Mouse (Mus musculus) T-helper 17 cell (primary cell): Measurements from ENCODE around the gene Isl2.

Source experiments
- in situ Hi-C, 2 experiments: fragments of 300-600 bp; cut with MboI, MseI; formaldehyde crosslinking; loops; 1 replicate in 1 of 2; 2 replicates in 1 of 2; pipeline ENCODE4 v1.15.1; 2025; ENCODE audit warnings: high pct_unique_total_duplicates in 2 of 2

Isl2 gene

DNA sequence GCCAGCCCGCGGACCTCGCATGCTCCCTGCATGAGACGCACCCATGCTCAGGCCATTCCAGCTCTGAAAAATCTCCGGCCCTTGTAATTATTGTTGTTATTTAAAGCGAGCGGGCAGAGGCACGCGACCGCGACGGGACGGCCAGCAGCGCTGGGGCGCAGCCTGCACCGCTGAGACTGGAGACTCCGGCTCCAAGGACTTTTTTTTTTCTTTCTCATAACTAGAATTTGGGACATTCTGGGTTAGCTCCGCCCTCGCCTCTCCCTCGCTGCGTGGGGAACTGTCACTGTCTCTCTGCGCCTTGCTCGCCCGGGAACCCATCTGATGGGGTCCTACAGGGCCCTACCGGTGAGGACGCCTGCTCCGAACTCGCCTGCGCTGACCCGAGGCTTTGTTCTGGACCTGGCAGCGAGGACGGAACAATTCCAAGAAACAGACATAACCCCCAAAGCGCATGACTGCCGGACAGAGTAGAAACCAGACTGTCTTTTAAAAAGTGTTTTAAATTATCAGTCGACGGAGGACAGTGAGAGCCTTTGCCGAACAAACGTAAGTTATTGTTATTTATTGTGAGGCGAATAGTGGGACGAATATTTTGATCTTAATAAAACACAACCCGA lies 7.2 kb downstream of the Isl2 start:
- in situ Hi-C loops: loop anchor here (10.0 to 25.0 kb wide), 3 partner anchors 839 to 1758 kb away; partner anchors contain the start of gene Snupn (in 1 of the 2)

DNA sequence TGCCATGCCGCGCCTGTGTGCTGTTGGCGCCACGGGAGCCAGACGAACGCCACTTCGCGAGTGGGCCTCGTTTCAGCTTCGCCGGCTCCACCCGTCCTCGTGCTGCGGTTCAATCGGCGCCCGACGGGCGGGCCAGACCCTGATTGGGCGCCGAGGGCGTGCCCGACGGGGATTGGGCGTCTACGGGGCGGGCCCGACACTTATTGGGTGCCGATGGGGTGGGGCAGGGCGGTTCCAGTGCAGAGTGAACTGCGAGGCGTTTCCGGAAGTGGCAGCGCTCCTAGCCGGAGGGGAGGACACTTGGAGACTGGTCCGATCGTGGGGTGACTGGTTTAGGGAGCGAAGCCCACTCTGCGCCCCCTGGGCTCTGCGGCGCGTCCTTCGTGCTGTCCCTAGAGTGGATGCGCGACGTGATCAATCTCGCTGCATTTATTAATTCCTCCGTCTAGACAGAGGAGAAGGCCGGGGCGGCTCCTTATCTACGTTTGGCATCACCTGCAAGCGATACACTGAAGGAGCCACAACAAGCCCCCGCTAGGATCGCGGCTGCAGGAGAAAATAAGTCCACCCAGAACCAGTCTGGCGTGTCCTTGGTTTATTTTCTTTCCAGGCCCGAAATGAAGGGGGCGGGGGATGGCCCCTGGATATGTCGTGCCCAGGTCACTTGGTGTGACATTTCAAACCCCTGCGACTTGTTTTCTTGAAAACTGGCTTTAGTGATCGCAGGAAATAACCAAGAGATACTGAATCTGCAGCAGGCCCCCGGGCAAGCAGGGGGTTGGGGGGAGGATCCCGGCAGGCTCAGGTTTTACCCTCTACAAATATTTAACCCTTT lies 7.9 kb downstream of the Isl2 start:
- in situ Hi-C loops: loop anchor here (10.0 to 25.0 kb wide), 3 partner anchors 838 to 1759 kb away; partner anchors contain the start of gene Snupn (in 1 of the 2)

DNA sequence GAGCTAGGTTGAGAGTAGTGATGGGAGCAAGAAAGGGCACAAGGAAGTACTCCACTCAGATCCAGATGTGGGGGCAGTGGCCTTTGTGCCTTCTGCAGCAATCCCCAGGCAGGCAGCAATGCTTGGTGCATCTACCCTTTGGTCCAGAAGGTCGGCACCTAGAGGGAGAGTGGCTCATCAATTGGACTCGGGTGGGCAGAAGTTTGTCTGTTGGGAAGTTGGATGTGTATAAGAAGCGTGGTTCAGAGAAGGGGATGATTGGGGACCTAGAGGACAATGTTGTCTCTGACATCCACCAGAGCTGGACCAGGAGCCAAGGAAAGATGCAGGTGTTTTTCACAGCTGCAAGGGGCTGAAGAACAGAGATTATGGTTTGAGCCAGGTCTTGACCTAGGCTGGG lies 10.4 kb downstream of the Isl2 start:
- in situ Hi-C loops: loop anchor here (10.0 to 25.0 kb wide), 3 partner anchors 836 to 1762 kb away; partner anchors contain the start of gene Snupn (in 1 of the 2)

DNA sequence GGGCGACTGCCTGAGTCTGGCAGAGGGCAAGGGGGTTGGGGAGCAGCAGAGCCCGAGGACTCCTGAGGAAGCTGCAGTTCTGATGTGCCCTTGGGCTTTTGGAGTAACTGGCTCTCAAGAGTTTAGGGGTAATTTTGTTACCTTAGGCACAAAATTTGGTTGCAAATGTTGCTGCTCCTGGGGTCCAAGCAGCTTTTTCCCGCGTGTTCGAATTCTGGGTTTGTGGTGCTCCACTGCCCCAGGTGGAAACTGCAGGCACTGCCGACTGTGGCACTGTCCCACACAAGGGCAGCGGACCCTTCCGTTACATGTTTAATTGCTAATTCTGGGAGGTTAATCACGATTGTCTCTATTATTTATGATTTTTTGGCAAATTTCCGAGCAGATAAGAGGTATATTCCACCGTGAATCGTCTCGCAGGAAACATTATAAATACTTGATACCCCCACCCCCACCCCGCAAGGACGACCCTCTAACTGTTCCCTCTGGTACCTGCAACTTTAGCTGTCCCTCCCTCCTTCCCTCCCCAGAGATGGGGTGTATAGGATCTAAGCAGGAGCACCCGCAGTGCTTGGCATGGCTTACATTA lies 10.9 kb downstream of the Isl2 start:
- in situ Hi-C loops: loop anchor here (10.0 to 25.0 kb wide), 3 partner anchors 835 to 1762 kb away; partner anchors contain the start of gene Snupn (in 1 of the 2)

DNA sequence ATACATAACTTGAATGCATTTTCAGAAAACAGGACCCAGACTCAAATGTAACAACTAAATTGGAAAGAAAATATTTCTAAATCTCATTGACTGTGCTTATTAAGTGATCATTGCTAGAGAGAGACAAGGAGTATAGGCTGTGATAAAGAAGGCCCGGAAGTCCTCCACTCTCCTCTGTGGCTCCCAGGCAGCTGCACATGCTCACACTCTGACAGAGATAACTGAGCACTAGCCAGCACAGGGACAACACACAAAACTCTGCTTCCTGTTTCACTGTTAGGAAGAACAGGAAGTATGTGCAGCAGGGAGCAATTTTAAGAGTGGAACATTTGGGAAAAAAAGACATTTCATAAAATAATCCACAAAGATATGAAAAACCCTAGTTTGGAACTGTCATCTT lies 16.5 kb downstream of the Isl2 start:
- in situ Hi-C loops: no loop called here

DNA sequence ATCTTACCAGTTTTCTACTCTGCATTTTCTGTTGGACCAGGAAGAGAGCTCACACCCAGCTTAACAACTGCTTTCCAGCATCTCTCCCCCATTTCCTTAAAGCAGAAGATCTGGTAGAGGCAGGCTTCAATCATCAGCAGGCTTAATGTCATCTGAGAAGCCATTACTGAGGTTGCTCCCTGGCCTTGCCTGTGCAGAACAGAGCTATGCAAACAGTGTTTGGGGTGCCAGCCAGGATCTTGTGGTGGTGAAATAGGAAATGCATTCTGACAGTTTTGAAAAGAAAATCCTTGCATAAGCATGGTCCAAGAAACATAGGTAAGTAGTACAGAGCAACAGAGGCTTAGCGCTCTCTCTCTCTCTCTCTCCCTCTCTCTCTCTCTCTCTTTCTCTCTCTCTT lies 22.5 kb downstream of the Isl2 start:
- in situ Hi-C loops: loop anchor here in 1 of 2 experiments (5.0 kb wide), 1 partner anchor 1261 kb away; no protein-coding TSS in a partner anchor

DNA sequence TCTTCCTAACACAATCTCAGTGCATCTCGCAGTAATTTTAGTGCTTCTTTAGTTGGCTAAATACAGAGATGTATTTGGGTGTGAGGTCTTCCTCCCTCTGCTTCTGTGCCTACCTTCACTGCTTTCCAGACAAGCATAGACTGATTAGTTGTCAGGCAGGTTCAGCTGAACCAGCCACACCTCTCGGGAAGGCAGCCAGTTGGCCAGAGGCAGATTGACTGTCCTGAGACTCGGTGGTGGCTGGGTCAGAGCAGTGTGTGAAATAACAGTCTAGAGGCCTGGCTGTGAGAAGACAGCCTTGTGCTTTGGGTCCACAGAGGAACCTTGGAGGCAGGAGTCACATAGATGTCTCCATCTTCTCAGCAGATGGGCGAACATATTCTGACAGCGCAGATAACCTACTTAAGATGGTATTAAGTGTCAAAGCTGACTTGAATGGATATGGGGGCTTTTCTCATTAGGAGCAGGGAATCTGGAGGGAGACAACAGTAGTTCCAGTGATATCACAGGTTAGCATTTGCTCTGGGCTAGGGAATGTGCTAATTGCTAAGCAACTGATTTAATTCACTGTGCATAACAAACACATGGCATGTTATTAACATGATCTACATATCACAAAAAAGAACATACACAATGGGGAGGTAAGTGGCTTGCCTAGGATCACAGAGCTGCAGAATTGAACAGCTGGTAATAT lies 30.1 kb downstream of the Isl2 start:
- in situ Hi-C loops: no loop called here

DNA sequence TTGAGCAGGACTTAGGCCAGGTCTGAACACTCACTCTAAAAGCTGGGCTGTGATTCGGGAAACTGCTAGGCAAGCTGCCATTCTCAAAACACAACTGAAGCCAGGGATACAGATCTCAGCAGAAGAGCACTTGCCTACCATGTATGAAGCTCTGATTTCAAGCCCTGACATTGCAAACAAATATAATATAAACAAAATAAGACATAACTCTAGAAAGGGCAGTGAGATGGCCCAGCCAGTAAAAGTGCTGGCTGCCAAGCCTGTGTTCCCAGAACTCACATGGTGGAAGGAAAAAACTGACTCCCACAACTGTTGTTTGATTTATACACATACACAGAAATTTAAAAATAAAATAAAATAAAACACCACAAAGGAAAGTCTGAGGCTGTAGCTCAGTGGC lies 32.6 kb downstream of the Isl2 start:
- in situ Hi-C loops: no loop called here

DNA sequence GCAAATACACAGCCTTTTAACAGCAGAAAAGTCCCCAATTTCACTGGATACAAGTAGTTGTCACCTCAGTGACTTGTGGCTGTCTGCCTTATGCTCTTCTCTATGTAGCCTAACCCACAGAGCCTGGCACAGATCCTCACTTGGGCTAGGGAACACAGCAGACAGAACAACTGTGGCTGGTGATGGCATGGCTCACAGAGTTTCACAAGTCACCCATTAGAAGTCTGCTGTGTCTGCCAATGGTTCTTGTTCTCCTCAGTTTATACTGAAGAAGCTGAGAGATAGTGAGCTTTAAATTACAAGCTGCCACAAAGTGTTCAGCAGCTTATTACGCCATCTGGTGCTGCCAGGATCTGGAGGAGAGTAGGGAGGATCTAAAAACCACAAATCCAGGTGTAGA lies 38.1 kb downstream of the Isl2 start:
- in situ Hi-C loops: no loop called here

DNA sequence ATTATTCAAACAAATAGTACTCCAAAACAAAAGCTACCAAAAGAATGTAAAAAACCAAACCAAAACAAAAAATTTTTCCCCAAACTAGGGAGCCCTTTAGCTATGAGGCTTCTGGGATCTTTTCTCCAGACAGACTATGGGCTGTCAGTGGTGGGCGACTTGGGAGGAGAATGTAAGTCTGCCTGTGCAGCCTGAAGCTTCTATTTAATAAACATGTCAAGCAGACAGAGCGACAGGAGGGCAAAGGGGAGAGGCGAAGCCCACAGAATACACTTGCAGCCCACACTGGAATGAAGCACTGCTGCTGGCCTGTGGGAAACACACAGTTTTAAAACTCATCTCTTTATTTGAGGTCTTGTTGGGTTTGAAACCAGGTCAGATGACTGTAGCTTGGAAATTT lies 42.9 kb downstream of the Isl2 start:
- in situ Hi-C loops: no loop called here

DNA sequence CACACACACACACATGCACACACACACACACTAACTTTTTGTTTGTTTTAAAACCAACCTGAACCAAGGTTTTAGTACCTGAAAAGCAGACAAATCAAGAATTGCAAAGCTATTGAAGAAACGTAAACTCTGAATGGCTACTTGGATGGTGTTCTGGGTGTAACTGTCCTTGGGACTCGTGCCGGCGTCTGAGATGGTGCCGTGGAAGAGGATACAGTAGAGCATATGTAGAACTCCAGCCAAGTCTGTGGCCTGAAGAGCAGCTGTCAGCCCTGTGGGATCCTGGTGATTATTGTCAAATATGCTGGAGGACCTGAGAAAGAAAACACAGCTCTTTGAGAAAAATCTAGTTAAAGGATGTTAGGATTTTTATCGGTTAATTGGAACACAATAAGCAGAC lies 47.7 kb downstream of the Isl2 start:
- in situ Hi-C loops: no loop called here
